Mouse (Mus musculus) midbrain, embryonic 14.5 days (tissue): ENCODE data around the gene Rnf26. TPM values are rescaled to one million over a fixed set of nuclear protein-coding genes. Genes with fewer than 3 reads are reported as not detected.

Source experiments
- ATAC-seq: fragments of 200-750 bp; cut with Nextera tagmentation; 2 replicates; pipeline ENCODE4 v1.8.0; 2017; ENCODE audit warnings: moderate number of reproducible peaks, moderate library complexity; ENCODE audit not compliant: low FRiP score, low TSS enrichment
- DNase-seq: peaks from one replicate; pipeline ENCODE4 v3.0.0-alpha.2; 2015
- H3K27ac ChIP-seq: fragments of 300-500 bp; sonication (generic); replicated peaks from 2 replicates; pipeline ENCODE4 v1.5.1; 2014; ENCODE audit warnings: mild to moderate bottlenecking, low read depth, low read length, moderate library complexity
- H3K27me3 ChIP-seq: fragments of 300-500 bp; sonication (generic); 2 replicates; pipeline ENCODE4 v1.6.1; 2014; ENCODE audit warnings: low read length, control low read depth, mixed read lengths; ENCODE audit not compliant: control insufficient read depth, insufficient read depth
- H3K36me3 ChIP-seq: fragments of 300-500 bp; sonication (generic); 2 replicates; pipeline ENCODE4 v1.6.1; 2014; ENCODE audit warnings: low read length, control low read depth; ENCODE audit not compliant: control insufficient read depth, insufficient read depth
- H3K4me1 ChIP-seq: fragments of 300-500 bp; sonication (generic); 2 replicates; pipeline ENCODE4 v1.6.1; 2014; ENCODE audit warnings: mild to moderate bottlenecking, antibody characterized with exemption, low read length, control low read depth; ENCODE audit not compliant: control insufficient read depth, insufficient read depth
- H3K4me2 ChIP-seq: fragments of 300-500 bp; sonication (generic); 2 replicates; pipeline ENCODE4 v1.6.1; 2014; ENCODE audit warnings: mild to moderate bottlenecking, low read length, moderate library complexity
- H3K4me3 ChIP-seq: fragments of 300-500 bp; sonication (generic); replicated peaks from 2 replicates; pipeline ENCODE4 v1.5.1; 2014; ENCODE audit warnings: low read depth, low read length
- H3K9ac ChIP-seq: fragments of 300-500 bp; sonication (generic); replicated peaks from 2 replicates; pipeline ENCODE4 v1.6.1; 2014; ENCODE audit warnings: mild to moderate bottlenecking, low read length, moderate library complexity
- H3K9me3 ChIP-seq: fragments of 300-500 bp; sonication (generic); 2 replicates; pipeline ENCODE4 v1.6.1; 2016; ENCODE audit warnings: low read length, control low read depth, mixed read lengths; ENCODE audit not compliant: control insufficient read depth
- WGBS: fragments of 180-500 bp; shearing (Covaris S2); extraction: QIAGEN DNeasy Blood & Tissue Kit; methylation state at CpG from one replicate; pipeline ENCODE4 v1.1.7; 2014; 5-methylcytosine and 5-hydroxymethylcytosine counted together
- polyA plus RNA-seq: library from polyadenylated mRNA; unstranded; fragments of >200 nt; fragmentation: Nextera tagmentation; extraction: Ambion mirVana; gene quantifications from 2 replicates; pipeline ENCODE4 v1.2.1, GENCODE M21; 2014

The Rnf26 gene
- polyA plus RNA-seq, 1 experiment from 2014 or later, result 29.9 TPM

- Histone ChIP-seq H3K9me3 (no peaks in the 10 kb centered on the region), H3K9ac (no peak overlapping the region), H3K27ac (peak overlapping the region; percentile 64), H3K4me1 (peaks cover 22% of the 10 kb centered on the region), H3K4me2 (peak overlapping the region; percentile 30; the same call in 1 of the 2 replicates), H3K27me3 (no peaks in the 10 kb centered on the region; the same call in 1 of the 2 replicates), H3K36me3 (no peaks in the 10 kb centered on the region), H3K4me3 (no peak overlapping the region)
- DNase-seq (peak; percentile 68), ATAC-seq (0 out of 2 replicates have a peak, but pooled peaks have one; percentile 55)
- 15% methylated on average over 11 of the region's 11 CpGs for WGBS
Observed at GRCm38 (mm10) chr9:44071914-44072598, 41.3 kb downstream of the Rnf26 start.

GRCm38 (mm10) chr9:44070844-44071231 is 42.5 kb downstream of the Rnf26 start:
- no peaks in the 10 kb centered on the region for H3K9me3 ChIP-seq
- peaks cover 24% of the 10 kb centered on the region for H3K4me1 ChIP-seq
- no peak overlapping the region for H3K27ac ChIP-seq
- no peaks in the 10 kb centered on the region; the same call in 1 of the 2 replicates for H3K27me3 ChIP-seq
- no peak overlapping the region for H3K4me2 ChIP-seq
- H3K4me3 ChIP-seq, result no peak overlapping the region
- DNase-seq, result no peak
- H3K36me3 ChIP-seq, result no peaks in the 10 kb centered on the region
- H3K9ac ChIP-seq, result no peak overlapping the region
- WGBS, result 55% methylated on average over 8 of the region's 8 CpGs
- ATAC-seq, result no peak

GRCm38 (mm10) chr9:44070113-44070843 is 43.0 kb downstream of the Rnf26 start:
- H3K4me1 ChIP-seq, result peaks cover 24% of the 10 kb centered on the region
- no peak overlapping the region for H3K27ac ChIP-seq
- no peak for ATAC-seq
- H3K27me3 ChIP-seq, result no peaks in the 10 kb centered on the region; the same call in 1 of the 2 replicates
- H3K4me3 ChIP-seq, result no peak overlapping the region
- 76% methylated on average over 14 of the region's 14 CpGs for WGBS
- H3K36me3 ChIP-seq, result no peaks in the 10 kb centered on the region
- H3K4me2 ChIP-seq, result no peak overlapping the region
- no peak for DNase-seq
- H3K9me3 ChIP-seq, result no peaks in the 10 kb centered on the region
- H3K9ac ChIP-seq, result no peak overlapping the region

- DNase-seq (no peak), ATAC-seq (no peak)
- Histone ChIP-seq H3K4me1 (peaks cover 24% of the 10 kb centered on the region), H3K4me2 (no peak overlapping the region), H3K4me3 (no peak overlapping the region), H3K9ac (no peak overlapping the region), H3K36me3 (no peaks in the 10 kb centered on the region), H3K27me3 (no peaks in the 10 kb centered on the region; the same call in 1 of the 2 replicates), H3K27ac (no peak overlapping the region), H3K9me3 (no peaks in the 10 kb centered on the region)
- 31% methylated on average over 7 of the region's 7 CpGs for WGBS
Observed at GRCm38 (mm10) chr9:44069252-44069651, 44.1 kb downstream of the Rnf26 start.

- H3K27me3 ChIP-seq, result no peaks in the 10 kb centered on the region; the same call in 1 of the 2 replicates
- ATAC-seq, result no peak
- H3K4me1 ChIP-seq, result peaks cover 19% of the 10 kb centered on the region
- no peaks in the 10 kb centered on the region for H3K9me3 ChIP-seq
- H3K4me3 ChIP-seq, result no peak overlapping the region
- H3K27ac ChIP-seq, result no peak overlapping the region
- no peaks in the 10 kb centered on the region for H3K36me3 ChIP-seq
- no peak overlapping the region for H3K9ac ChIP-seq
- no peak overlapping the region for H3K4me2 ChIP-seq
- DNase-seq, result no peak
- 85% methylated on average over 6 of the region's 6 CpGs for WGBS
Observed at GRCm38 (mm10) chr9:44067960-44068330, 45.4 kb downstream of the Rnf26 start.

GRCm38 (mm10) chr9:44067241-44067959 is 45.9 kb downstream of the Rnf26 start:
- 10% methylated on average over 15 of the region's 15 CpGs for WGBS
- H3K4me2 ChIP-seq, result peak overlapping the region; percentile 78
- H3K36me3 ChIP-seq, result no peaks in the 10 kb centered on the region
- H3K9me3 ChIP-seq, result no peaks in the 10 kb centered on the region
- H3K27me3 ChIP-seq, result no peaks in the 10 kb centered on the region; the same call in 1 of the 2 replicates
- DNase-seq, result no peak
- H3K4me1 ChIP-seq, result peaks cover 13% of the 10 kb centered on the region
- peak; percentile 43 for ATAC-seq
- H3K4me3 ChIP-seq, result peak overlapping the region; percentile 47
- peak overlapping the region; percentile 51 for H3K9ac ChIP-seq
- no peak overlapping the region for H3K27ac ChIP-seq

GRCm38 (mm10) chr9:44066785-44067225 is 46.5 kb downstream of the Rnf26 start, which contains the start of gene Usp2:
Usp2 (plus strand) TSS chr9:44067021.
- H3K4me1 ChIP-seq, result peaks cover 8% of the 10 kb centered on the region; the same call in 1 of the 2 replicates
- H3K27ac ChIP-seq, result no peak within 1 kb of the TSS
- H3K4me3 ChIP-seq, result peak within 1 kb of the TSS; percentile 47
- ATAC-seq (peak; percentile 97), DNase-seq (peak; percentile 99)
- no peaks in the 10 kb centered on the region for H3K36me3 ChIP-seq
- no peaks in the 10 kb centered on the region; the same call in 1 of the 2 replicates for H3K27me3 ChIP-seq
- WGBS, result under 1% methylated on average over 38 of the region's 38 CpGs
- no peaks in the 10 kb centered on the region for H3K9me3 ChIP-seq
- H3K9ac ChIP-seq, result peak within 1 kb of the TSS; percentile 51
- peak within 1 kb of the TSS; percentile 78 for H3K4me2 ChIP-seq

- H3K4me2 ChIP-seq, result no peak overlapping the region
- no peaks in the 10 kb centered on the region; the same call in 1 of the 2 replicates for H3K27me3 ChIP-seq
- ATAC-seq (no peak), DNase-seq (no peak)
- H3K9me3 ChIP-seq, result no peaks in the 10 kb centered on the region
- no peak overlapping the region for H3K4me3 ChIP-seq
- 38% methylated on average over 1 of the region's 1 CpGs for whole genome bisulfite sequencing
- H3K9ac ChIP-seq, result no peak overlapping the region
- H3K36me3 ChIP-seq, result no peaks in the 10 kb centered on the region
- H3K4me1 ChIP-seq, result 0 out of 2 replicates have a peak, but pooled peaks cover 4% of the 10 kb centered on the region
- no peak overlapping the region for H3K27ac ChIP-seq
Observed at GRCm38 (mm10) chr9:44065177-44065576, 48.1 kb downstream of the Rnf26 start.
